Mouse (Mus musculus): ENCODE measurements at regions not wholly inside any gene's neighbourhood (a gene's known extent, or its start where the extent isn't known, plus 50 kb on each side); places are given as distances from the start of the nearest gene placed in this dataset.
"Not testable (repeated sequence)": the region's sequence is repeated elsewhere in the genome, so short reads cannot be mapped to it uniquely, and the experiment has no call there.

GRCm38 (mm10) chr12:46398875-46399652, 419.7 kb downstream of the Nova1 start:
- DNase-seq (ENCODE audit: low spot score in 2 of 2) = no peak

- no peak for DNase-seq (ENCODE audit: low spot score in 2 of 2)
Measured at GRCm38 (mm10) chr12:46395245-46395644, 423.5 kb downstream of the Nova1 start.

GRCm38 (mm10) chr12:46393769-46394168, 425.0 kb downstream of the Nova1 start:
- no peak for DNase-seq (ENCODE audit: low spot score in 2 of 2)

GRCm38 (mm10) chr12:46378914-46379313, 439.8 kb downstream of the Nova1 start:
- DNase-seq (ENCODE audit: low spot score in 2 of 2) = no peak

- DNase-seq (ENCODE audit: low spot score in 2 of 2) = peak in 1 of 2 experiments; percentile 10
Measured at GRCm38 (mm10) chr12:46371747-46372146, 447.0 kb downstream of the Nova1 start.

- DNase-seq (ENCODE audit: low spot score in 2 of 2) = no peak
Measured at GRCm38 (mm10) chr12:46333376-46333775, 485.4 kb downstream of the Nova1 start.

GRCm38 (mm10) chr12:46327865-46328264, 490.9 kb downstream of the Nova1 start:
- no peak for DNase-seq (ENCODE audit: low spot score in 2 of 2)

GRCm38 (mm10) chr12:46323276-46323675, 495.5 kb downstream of the Nova1 start:
- DNase-seq (ENCODE audit: low spot score in 2 of 2) = no peak

GRCm38 (mm10) chr12:46303136-46303797, 515.5 kb downstream of the Nova1 start:
- no peak for DNase-seq (ENCODE audit: low spot score in 2 of 2)

- DNase-seq (ENCODE audit: low spot score in 2 of 2) = no peak
Measured at GRCm38 (mm10) chr12:46298926-46299325, 519.8 kb downstream of the Nova1 start.

- DNase-seq (ENCODE audit: low spot score in 2 of 2) = no peak
Measured at GRCm38 (mm10) chr12:46284519-46284918, 534.2 kb downstream of the Nova1 start.

GRCm38 (mm10) chr12:46248402-46249018, 570.2 kb downstream of the Nova1 start:
- no peak for DNase-seq (ENCODE audit: low spot score in 2 of 2)

- DNase-seq (ENCODE audit: low spot score in 2 of 2) = no peak
Measured at GRCm38 (mm10) chr12:46244925-46245324, 573.8 kb downstream of the Nova1 start.

GRCm38 (mm10) chr12:46232359-46232758, 586.4 kb downstream of the Nova1 start:
- no peak for DNase-seq (ENCODE audit: low spot score in 2 of 2)

GRCm38 (mm10) chr12:46215328-46215727, 603.4 kb downstream of the Nova1 start:
- DNase-seq (ENCODE audit: low spot score in 2 of 2) = not testable (repeated sequence)

- no peak for DNase-seq (ENCODE audit: low spot score in 2 of 2)
Measured at GRCm38 (mm10) chr12:46199076-46199475, 619.7 kb downstream of the Nova1 start.

- no peak for DNase-seq (ENCODE audit: low spot score in 2 of 2)
Measured at GRCm38 (mm10) chr12:46197482-46198101, 621.1 kb downstream of the Nova1 start.

GRCm38 (mm10) chr12:46194173-46194572, 624.6 kb downstream of the Nova1 start:
- no peak for DNase-seq (ENCODE audit: low spot score in 2 of 2)
